Mouse (Mus musculus) neural tube, embryonic 13.5 days (tissue): ENCODE data around the gene Slc12a3. TPM values are rescaled to one million over a fixed set of nuclear protein-coding genes. Genes with fewer than 3 reads are reported as not detected.

Experiments used
- ATAC-seq: fragments of 200-750 bp; cut with Nextera tagmentation; 2 replicates; pipeline ENCODE4 v1.8.0; 2017; ENCODE audit warnings: low read depth, mild to moderate bottlenecking, moderate TSS enrichment, moderate library complexity
- H3K27ac ChIP-seq: fragments of 300-500 bp; sonication (generic); replicated peaks from 2 replicates; pipeline ENCODE4 v1.5.1; 2015; ENCODE audit warnings: moderate library complexity, mild to moderate bottlenecking, inconsistent platforms
- H3K27me3 ChIP-seq: fragments of 300-500 bp; sonication (generic); 2 replicates; pipeline ENCODE4 v1.6.1; 2015; ENCODE audit warnings: mild to moderate bottlenecking, inconsistent platforms
- H3K36me3 ChIP-seq: fragments of 300-500 bp; sonication (generic); 2 replicates; pipeline ENCODE4 v1.6.1; 2015; ENCODE audit warnings: mild to moderate bottlenecking, inconsistent platforms
- H3K4me1 ChIP-seq: fragments of 300-500 bp; sonication (generic); replicated peaks from 2 replicates; pipeline ENCODE4 v1.6.1; 2015; ENCODE audit warnings: inconsistent platforms
- H3K4me2 ChIP-seq: fragments of 300-500 bp; sonication (generic); 2 replicates; pipeline ENCODE4 v1.6.1; 2015; ENCODE audit warnings: inconsistent platforms, mild to moderate bottlenecking, moderate library complexity
- H3K4me3 ChIP-seq: fragments of 300-500 bp; sonication (generic); 2 replicates; pipeline ENCODE4 v1.5.1; 2015; ENCODE audit warnings: mild to moderate bottlenecking, inconsistent platforms
- H3K9ac ChIP-seq: fragments of 300-500 bp; sonication (generic); 2 replicates; pipeline ENCODE4 v1.6.1; 2015; ENCODE audit warnings: moderate library complexity, mild to moderate bottlenecking, inconsistent platforms
- H3K9me3 ChIP-seq: fragments of 300-500 bp; sonication (generic); 2 replicates; pipeline ENCODE4 v1.6.1; 2016; ENCODE audit warnings: inconsistent platforms
- WGBS: fragments of 180-500 bp; shearing (Covaris S2); methylation state at CpG from one replicate; pipeline ENCODE4 v1.1.7; 2015; 5-methylcytosine and 5-hydroxymethylcytosine counted together
- polyA plus RNA-seq: library from polyadenylated mRNA; unstranded; fragments of >200 nt; fragmentation: Nextera tagmentation; extraction: Ambion mirVana; gene quantifications from 2 replicates; pipeline ENCODE4 v1.2.1, GENCODE M21; 2015

Gene Slc12a3
- polyA plus RNA-seq = 0.06 and 0.23 TPM in 2 replicates

DNA sequence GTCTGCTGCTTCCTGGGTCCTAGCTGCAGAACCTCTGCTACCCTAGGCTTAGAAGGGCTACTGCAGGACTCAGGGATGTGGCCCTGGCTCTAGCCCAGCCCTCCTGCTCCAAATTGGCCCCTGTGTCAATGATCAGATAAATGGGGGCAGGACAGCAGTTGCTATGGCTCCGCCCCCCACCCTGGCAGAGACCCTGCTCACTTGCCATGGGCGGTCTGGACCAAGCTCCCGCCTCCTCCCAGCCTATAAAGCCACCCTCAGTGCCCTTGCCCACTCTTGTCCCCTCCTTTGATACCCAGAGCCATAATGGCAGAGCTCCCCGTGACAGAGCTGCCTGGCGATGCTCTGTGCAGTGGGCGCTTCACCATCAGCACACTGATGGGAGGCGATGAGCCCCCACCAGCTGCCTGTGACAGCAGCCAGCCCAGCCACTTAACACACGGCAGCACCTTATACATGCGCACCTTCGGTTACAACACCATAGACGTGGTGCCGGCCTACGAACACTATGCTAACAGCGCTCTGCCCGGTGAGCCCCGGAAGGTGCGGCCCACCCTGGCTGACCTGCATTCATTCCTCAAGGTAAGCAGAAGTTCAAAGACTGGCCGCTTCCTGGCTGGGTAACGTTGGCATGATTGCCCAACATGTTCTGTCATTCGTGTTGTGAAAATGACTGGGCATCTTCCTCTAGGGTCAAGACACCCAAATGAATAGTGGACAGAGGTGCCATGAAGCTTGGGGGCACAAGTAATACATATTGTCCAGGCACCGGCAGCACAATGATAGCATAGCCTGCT, at the start of gene Slc12a3:
TSS of gene Slc12a3 (plus strand) at position 270 of the 797 bp plus-strand sequence.
- no peak within 1 kb of the TSS for H3K4me2 ChIP-seq
- peaks cover 4% of the 10 kb centered on the region; the same call in 1 of the 2 replicates for H3K36me3 ChIP-seq
- no peak for ATAC-seq
- H3K4me1 ChIP-seq = no peaks in the 10 kb centered on the region
- no peaks in the 10 kb centered on the region for H3K9me3 ChIP-seq
- no peak within 1 kb of the TSS for H3K9ac ChIP-seq
- H3K27me3 ChIP-seq = no peaks in the 10 kb centered on the region
- no peak within 1 kb of the TSS for H3K4me3 ChIP-seq
- H3K27ac ChIP-seq = no peak within 1 kb of the TSS
- 85% methylated on average over 21 of the region's 21 CpGs for WGBS

DNA sequence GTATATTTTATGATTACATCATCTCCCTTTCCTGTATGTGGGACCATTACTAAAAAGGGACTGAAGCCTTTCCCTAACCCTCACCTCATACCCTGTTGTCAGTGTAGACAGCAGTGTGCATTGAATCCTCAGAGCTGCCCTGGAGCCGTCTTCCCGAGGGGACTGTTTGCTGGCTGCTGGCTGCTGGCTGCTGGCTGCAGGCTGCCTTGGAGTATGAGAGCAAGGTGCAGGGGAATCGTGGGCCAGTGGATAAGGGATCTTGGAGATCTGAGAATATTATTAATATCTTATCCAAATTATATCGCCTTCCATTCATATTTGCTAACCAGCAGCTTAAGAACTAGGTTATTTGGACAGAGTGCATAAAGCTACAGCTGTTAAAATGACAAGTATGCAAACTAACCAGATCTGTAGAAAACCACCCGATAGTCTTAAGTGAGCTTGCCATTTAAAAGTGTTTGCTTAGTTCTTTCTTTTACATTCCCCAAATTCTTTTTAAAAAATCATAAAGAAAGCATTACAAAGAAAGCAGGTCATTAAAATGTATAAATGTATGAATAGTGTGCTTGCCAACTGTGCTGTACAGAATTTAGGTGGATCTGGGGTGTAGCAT, 48.9 kb upstream of the Slc12a3 start:
- H3K4me1 ChIP-seq = peaks cover 3% of the 10 kb centered on the region; the same call in 1 of the 2 replicates
- H3K4me3 ChIP-seq = no peak overlapping the region
- no peaks in the 10 kb centered on the region for H3K27me3 ChIP-seq
- no peak overlapping the region for H3K9ac ChIP-seq
- H3K27ac ChIP-seq = no peak overlapping the region
- H3K36me3 ChIP-seq = no peaks in the 10 kb centered on the region
- H3K4me2 ChIP-seq = no peak overlapping the region
- 80% methylated on average over 5 of the region's 5 CpGs for WGBS
- no peak for ATAC-seq
- no peaks in the 10 kb centered on the region for H3K9me3 ChIP-seq

DNA sequence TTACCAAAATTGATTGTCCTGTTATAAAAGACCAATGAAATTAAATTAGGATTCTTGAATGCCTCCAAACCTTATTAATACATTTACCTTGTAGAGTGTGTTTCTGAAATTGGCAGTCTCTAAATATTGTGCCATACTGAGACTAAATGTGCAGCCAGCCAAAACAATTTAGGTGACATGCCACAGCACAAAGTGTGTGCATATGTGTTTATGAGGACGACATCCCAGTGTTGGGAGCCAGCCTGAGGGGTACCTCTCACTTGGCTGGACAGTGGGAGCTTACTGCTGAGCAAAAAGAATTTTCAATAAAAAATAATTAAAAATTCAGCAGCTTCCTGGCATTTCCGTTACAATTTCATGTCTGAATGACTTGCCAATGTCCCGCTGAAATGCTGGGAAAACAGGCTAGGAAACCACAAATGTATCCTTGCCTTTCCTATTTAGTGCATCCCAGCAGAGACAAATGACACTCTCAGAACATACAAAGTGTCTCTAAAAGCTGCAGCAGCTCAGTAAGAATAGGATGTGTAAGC, 46.5 kb upstream of the Slc12a3 start:
- Histone ChIP-seq H3K27ac (no peak overlapping the region), H3K9me3 (no peaks in the 10 kb centered on the region), H3K4me2 (no peak overlapping the region), H3K9ac (no peak overlapping the region), H3K4me1 (peaks cover 7% of the 10 kb centered on the region), H3K4me3 (no peak overlapping the region), H3K27me3 (no peaks in the 10 kb centered on the region), H3K36me3 (no peaks in the 10 kb centered on the region)
- WGBS = 69% methylated on average over 3 of the region's 3 CpGs
- ATAC-seq = no peak

DNA sequence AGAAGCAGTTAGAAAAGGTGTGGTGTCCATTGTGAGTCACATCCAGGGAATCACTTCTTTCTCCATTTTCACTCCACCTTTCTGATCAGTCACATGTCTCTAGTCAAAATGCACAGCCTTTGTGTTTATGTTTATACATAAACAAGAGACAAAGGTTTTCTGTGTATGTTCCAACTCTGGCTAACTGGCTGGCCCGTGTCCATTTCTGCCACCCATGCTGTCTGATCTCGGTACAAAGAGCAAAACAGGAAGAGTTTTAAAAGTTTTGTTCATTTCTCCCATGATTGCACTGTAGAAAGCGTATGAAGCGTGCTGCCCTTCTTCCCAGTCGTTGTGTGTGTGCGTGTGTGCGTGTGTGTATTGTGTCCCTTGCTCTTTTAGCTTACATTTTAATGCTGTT, 44.8 kb upstream of the Slc12a3 start:
- no peak overlapping the region for H3K4me2 ChIP-seq
- H3K27me3 ChIP-seq = no peaks in the 10 kb centered on the region
- H3K9me3 ChIP-seq = no peaks in the 10 kb centered on the region
- no peak overlapping the region for H3K4me3 ChIP-seq
- WGBS = 91% methylated on average over 7 of the region's 7 CpGs
- ATAC-seq = no peak
- H3K27ac ChIP-seq = no peak overlapping the region
- H3K4me1 ChIP-seq = peaks cover 7% of the 10 kb centered on the region
- no peaks in the 10 kb centered on the region for H3K36me3 ChIP-seq
- H3K9ac ChIP-seq = no peak overlapping the region

DNA sequence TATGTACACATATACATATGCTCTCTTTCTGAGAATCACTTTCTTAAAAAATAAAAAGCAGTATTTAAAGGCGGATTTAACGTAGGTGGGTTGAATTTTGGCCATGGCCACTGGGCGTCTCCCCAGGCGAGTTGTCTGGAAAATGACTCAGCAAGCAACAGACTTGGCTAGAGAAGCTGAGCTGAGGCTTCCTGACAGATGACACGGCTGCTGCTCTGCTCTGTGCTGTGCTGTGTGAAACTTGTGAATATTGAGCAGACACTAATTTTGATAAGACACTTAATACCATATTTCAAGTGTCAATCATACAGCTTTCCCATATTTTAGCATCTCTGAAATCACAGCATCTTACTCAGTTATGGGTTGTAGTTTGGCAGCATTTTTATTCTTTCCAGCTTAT, 38.4 kb upstream of the Slc12a3 start:
- 91% methylated on average over 5 of the region's 5 CpGs for WGBS
- no peak overlapping the region for H3K27ac ChIP-seq
- no peak overlapping the region for H3K4me2 ChIP-seq
- no peaks in the 10 kb centered on the region for H3K9me3 ChIP-seq
- no peak for ATAC-seq
- no peak overlapping the region for H3K9ac ChIP-seq
- no peaks in the 10 kb centered on the region for H3K27me3 ChIP-seq
- H3K36me3 ChIP-seq = peaks cover 17% of the 10 kb centered on the region
- H3K4me3 ChIP-seq = no peak overlapping the region
- peaks cover 16% of the 10 kb centered on the region for H3K4me1 ChIP-seq

DNA sequence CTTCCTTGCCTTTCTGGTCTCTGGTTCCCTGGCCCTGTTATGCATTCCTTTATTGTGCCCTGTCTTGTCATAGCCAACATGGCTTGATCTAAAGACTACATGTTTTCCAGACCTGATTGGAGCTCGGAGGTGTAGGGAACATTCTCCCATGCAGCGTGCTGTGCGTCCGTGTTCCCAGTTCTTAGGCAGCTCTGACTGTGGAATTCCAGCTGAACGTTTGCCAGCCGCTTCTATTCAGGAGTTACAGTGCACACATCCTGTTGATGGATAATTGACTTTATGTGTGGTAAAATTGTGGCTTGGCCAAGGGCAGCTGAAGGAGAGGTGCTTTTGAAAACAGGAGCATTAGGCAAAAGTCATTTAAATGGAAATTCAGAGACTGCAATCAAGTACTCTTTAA, 36.9 kb upstream of the Slc12a3 start:
- WGBS = 67% methylated on average over 6 of the region's 6 CpGs
- Histone ChIP-seq H3K9ac (no peak overlapping the region), H3K27ac (peak overlapping the region; percentile 34; the same call in 1 of the 2 replicates), H3K27me3 (no peaks in the 10 kb centered on the region), H3K9me3 (no peaks in the 10 kb centered on the region), H3K36me3 (peaks cover 17% of the 10 kb centered on the region), H3K4me1 (peaks cover 21% of the 10 kb centered on the region), H3K4me2 (no peak overlapping the region), H3K4me3 (no peak overlapping the region)
- no peak for ATAC-seq

DNA sequence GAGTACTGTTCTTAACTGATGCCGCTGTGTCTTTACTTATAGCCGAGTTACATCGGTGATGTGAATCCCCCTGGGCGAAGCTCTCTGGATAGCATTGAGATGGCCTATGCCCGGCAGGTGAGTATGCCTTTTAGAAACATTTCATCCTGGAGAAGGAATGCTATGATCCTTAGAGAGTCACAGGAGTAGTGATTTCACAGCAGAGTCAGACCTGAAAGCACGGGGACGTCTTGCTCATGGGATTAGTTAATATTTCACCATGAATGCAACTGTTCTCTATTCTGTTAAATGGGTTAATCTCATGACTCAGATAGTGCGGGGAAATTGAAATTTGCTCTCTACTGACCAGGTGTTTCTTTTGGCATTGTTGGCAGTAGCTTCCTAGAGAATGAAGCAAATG, 36.4 kb upstream of the Slc12a3 start:
- no peak overlapping the region for H3K4me2 ChIP-seq
- ATAC-seq = no peak
- no peaks in the 10 kb centered on the region for H3K27me3 ChIP-seq
- 93% methylated on average over 8 of the region's 8 CpGs for WGBS
- H3K9me3 ChIP-seq = no peaks in the 10 kb centered on the region
- no peak overlapping the region for H3K4me3 ChIP-seq
- peaks cover 22% of the 10 kb centered on the region for H3K4me1 ChIP-seq
- no peak overlapping the region for H3K9ac ChIP-seq
- H3K27ac ChIP-seq = 0 out of 2 replicates have a peak overlapping the region, but pooled peaks have one; percentile 34
- peaks cover 17% of the 10 kb centered on the region for H3K36me3 ChIP-seq

DNA sequence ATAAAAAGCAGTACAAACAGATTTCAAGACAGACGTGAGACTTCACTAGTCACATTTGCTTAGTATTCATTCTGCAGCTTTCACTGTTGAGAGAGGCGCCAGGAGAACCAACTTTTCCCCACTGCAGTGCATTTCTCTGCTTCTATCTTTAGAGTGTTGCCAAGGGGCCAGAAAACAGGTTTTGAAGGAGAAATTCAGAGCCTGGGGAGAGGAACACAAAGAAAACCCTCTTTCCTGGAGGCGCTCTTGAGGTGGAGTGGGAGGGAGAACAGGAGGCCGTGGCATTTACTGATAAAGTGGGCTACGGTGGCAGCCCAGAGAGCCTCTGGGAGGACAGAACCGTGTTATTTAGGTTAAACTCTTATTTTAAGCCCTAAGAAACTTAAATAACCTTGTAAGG, 33.3 kb upstream of the Slc12a3 start:
- 82% methylated on average over 6 of the region's 6 CpGs for WGBS
- Histone ChIP-seq H3K27ac (0 out of 2 replicates have a peak overlapping the region, but pooled peaks have one; percentile 33), H3K9me3 (no peaks in the 10 kb centered on the region), H3K36me3 (peaks cover 20% of the 10 kb centered on the region), H3K4me1 (peaks cover 22% of the 10 kb centered on the region), H3K4me2 (no peak overlapping the region), H3K27me3 (no peaks in the 10 kb centered on the region), H3K4me3 (no peak overlapping the region), H3K9ac (no peak overlapping the region)
- ATAC-seq = no peak

DNA sequence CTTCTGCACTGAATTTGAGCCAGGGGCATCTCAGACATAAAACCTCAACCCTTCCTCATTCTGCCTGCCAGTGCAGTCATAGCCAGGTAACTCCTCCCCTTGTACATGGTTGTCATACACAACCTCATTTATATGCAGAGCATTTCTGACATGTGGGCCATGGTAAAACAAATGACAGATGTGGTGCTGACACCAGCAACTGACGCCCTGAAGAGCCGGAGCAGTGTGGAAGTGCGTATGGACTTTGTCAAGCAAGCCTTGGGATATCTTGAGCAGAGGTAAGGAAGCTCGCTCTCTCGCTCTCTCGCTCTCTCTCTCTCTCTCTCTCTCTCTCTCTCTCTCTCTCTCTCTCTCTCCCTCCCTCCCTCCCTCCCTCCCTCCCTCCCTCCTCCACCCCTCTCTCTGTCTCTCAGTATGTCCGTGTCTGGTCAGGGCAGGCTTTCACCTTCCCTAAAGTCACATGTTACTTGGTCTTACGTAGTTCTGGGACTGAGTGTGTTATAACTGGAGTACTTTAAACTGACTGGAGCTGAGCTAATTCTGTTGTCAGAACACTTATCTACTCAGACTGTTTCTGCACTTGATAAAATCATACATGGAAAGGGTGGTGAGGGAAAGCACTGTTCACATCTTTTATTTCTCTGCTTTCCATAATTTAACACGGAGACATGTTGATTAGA, 32.5 kb upstream of the Slc12a3 start:
- Histone ChIP-seq H3K4me2 (no peak overlapping the region), H3K4me1 (peaks cover 22% of the 10 kb centered on the region), H3K36me3 (peaks cover 27% of the 10 kb centered on the region), H3K27ac (0 out of 2 replicates have a peak overlapping the region, but pooled peaks have one; percentile 33), H3K4me3 (no peak overlapping the region), H3K27me3 (no peaks in the 10 kb centered on the region), H3K9ac (no peak overlapping the region), H3K9me3 (no peaks in the 10 kb centered on the region)
- 83% methylated on average over 9 of the region's 9 CpGs for WGBS
- ATAC-seq = no peak

DNA sequence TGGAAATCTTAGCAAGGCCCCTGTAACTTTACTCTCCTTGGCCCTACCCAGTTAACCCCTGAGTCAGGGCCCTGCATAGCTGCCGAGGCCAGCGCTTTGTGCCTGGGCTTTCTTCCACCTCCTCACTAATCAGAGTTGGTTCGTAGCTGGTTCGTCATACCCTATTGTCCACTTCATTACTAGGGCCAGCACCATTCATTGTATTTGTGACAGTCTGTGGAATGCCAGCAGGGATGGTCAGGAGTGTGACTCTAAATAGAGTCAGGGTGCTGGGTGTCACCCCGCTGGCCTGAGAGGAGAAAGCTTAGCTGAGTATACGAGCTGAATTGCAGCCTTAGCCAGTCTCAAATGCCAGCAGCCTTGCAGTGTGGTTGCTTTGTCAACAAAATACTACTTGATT, 31.9 kb upstream of the Slc12a3 start:
- no peak overlapping the region; the same call in 1 of the 2 replicates for H3K27ac ChIP-seq
- H3K4me2 ChIP-seq = no peak overlapping the region
- H3K36me3 ChIP-seq = peaks cover 34% of the 10 kb centered on the region
- H3K27me3 ChIP-seq = no peaks in the 10 kb centered on the region
- no peak for ATAC-seq
- no peak overlapping the region for H3K9ac ChIP-seq
- H3K4me3 ChIP-seq = no peak overlapping the region
- no peaks in the 10 kb centered on the region for H3K9me3 ChIP-seq
- H3K4me1 ChIP-seq = peaks cover 17% of the 10 kb centered on the region
- WGBS = 45% methylated on average over 6 of the region's 6 CpGs

DNA sequence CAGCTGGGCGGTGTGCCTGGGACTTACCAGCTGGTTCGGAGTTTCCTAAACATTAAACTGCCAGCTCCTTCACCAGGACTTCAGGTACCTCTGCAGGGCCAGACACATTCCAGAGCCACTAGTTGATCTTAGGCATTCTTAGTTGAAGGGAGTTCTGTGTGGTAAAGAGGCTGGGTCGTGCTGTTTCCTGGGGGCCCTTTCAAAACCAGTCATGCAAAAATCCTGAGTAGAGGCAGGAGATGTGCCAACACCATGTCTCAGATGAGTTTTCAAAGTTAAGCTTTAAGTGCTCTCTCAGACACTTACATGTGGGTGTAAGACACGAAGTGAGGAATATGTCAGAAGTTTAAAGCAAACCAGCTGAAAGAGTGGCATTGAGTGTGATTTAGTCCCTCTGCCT, 28.2 kb upstream of the Slc12a3 start:
- H3K36me3 ChIP-seq = peaks cover 54% of the 10 kb centered on the region
- H3K9me3 ChIP-seq = no peaks in the 10 kb centered on the region
- no peaks in the 10 kb centered on the region for H3K27me3 ChIP-seq
- H3K4me3 ChIP-seq = no peak overlapping the region
- ATAC-seq = no peak
- peaks cover 8% of the 10 kb centered on the region; the same call in 1 of the 2 replicates for H3K4me1 ChIP-seq
- no peak overlapping the region for H3K9ac ChIP-seq
- no peak overlapping the region for H3K27ac ChIP-seq
- H3K4me2 ChIP-seq = no peak overlapping the region
- 77% methylated on average over 4 of the region's 4 CpGs for WGBS

DNA sequence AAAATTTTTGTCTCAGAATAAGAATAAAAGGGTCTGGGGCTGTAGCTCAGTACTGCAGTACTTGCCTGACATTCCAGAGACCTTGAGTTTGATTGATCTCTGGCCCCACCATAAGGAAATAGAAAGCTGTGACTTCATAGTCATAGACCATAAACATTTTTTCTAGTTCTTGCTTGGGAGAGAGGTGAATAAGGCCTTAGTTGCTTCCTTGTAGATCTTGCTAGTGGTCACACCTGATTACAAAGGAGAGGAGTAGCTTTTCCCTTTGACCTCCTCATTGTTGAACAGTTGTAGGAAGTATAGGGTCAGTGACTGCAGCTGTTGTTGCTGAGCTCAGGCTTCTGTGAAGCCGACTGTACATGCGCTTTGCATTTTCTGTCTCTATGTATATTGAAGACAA, 24.6 kb upstream of the Slc12a3 start:
- Histone ChIP-seq H3K27ac (no peak overlapping the region), H3K4me2 (no peak overlapping the region), H3K9ac (no peak overlapping the region), H3K9me3 (no peaks in the 10 kb centered on the region), H3K4me3 (no peak overlapping the region), H3K4me1 (no peaks in the 10 kb centered on the region), H3K36me3 (peaks cover 86% of the 10 kb centered on the region), H3K27me3 (no peaks in the 10 kb centered on the region)
- ATAC-seq = no peak
- 98% methylated on average over 2 of the region's 2 CpGs for WGBS
